Mouse (Mus musculus) regulatory T cell (primary cell): ENCODE data around the gene Zmym3.
"Not testable (repeated sequence)": the region's sequence is repeated elsewhere in the genome, so short reads cannot be mapped to it uniquely, and the experiment has no call there.

ENCODE experiments used
- in situ Hi-C: fragments of 300-600 bp; cut with MboI, MseI; formaldehyde crosslinking; loops from one replicate; pipeline ENCODE4 v1.15.1; 2025; ENCODE audit warnings: high pct_unique_total_duplicates

Zmym3 gene

DNA sequence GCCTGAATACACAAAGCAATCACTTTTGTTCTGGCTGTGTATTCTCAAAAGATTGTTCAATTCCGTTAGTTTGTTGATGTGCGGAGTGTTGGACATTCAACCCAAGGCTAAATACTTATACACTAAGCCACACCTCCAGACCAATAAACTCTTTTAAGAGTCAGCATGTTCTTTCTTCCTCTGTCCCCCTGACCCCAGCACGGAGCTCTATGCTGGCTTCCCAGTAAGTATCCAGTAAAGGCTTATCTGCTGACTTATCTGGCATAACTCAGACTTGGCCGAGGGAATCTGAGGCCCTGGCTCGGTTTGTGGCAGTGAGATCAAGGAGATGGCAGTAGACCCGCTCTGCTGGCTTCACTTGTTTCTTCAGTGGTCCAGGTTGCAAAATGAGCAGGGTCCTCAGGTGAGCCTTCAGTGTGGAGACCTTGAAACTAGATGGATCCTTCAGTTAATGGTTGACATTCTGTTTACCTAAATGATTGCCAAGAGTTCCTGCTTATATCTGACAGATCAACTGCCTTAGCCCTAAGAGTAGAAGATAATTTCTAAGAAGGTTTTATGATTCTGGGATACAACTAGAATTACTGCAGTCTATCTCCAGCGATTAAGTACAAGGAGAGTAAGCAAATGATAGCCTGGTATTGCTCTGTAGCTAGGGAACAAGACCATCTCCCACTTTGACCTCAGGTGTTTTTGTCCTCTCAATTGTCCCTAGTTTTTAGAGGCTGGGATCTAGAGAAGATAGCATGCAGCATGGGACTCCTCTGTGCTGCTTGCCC lies 44.3 kb downstream of the Zmym3 start, which contains the start of gene Gjb1:
Gjb1 (plus strand) TSS at position 189 of the 779 bp plus-strand sequence.
- in situ Hi-C loops = no loop called here

DNA sequence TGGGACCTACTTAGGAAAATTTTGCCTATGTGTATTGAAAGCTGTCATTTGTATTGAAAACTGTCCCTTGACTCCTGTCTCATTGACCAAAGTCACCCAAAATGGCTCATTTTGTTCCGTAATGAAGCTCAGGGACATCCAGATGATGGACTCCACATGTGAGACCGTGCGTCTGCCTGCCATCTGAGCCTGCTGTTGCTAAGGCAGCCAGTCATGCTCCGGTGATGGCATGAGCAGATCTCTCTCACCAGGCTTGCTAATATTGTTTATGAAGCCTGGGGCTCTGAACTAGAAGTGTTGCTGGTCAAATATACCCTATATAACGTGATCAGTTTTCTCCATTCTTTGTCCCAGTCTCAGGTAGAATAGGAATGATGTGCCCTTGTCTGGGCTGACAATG lies 47.7 kb downstream of the Zmym3 start:
- in situ Hi-C loops = no loop called here

DNA sequence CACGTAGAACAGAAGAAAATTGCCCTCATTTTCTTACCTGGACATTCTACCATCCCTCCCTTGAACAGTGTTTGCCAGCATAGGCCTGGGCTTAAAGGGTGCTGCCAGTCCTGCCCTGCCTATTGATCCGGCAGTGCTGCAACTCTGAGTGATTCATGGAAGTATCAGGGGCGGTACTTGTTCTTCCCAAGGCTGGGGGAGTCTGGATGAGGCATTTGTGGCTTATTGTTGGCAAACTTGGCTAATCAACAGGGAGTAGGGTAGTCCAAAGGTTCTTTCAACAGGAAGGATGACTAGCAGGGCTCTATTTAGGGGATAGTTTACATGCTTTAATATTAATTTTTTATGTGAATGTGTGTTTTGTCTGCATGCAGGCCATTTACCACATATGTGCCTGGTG lies 50.1 kb downstream of the Zmym3 start:
- in situ Hi-C loops = no loop called here

- in situ Hi-C loops = no loop called here
Observed at GRCm38 (mm10) chrX:101369001-101369400, 51.6 kb downstream of the Zmym3 start.

DNA sequence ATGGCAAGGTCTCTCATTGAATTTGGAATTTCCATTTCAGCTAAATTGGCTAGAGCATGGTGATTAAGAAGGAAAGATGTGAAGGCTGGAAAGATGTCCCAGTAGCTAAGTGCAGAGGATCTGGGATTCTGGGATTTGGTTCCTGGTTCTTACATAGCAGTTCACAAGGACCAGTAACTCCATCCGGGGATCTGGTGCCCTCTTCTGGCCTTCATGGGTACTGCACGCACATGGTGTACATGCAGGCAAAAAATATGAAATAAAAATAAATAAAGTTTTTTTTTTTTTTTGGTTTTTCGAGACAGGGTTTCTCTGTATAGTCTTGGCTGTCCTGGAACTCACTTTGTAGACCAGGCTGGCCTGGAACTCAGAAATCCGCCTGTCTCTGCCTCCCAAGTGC lies 61.7 kb downstream of the Zmym3 start:
- in situ Hi-C loops = not testable (repeated sequence)
